Mouse (Mus musculus) heart, embryonic 10.5 days (tissue): ENCODE results near the gene Cldn14. TPM values are rescaled to one million over a fixed set of nuclear protein-coding genes. Genes with fewer than 3 reads are reported as not detected.

Source experiments
- DNase-seq: peaks from one replicate; pipeline ENCODE4 v3.0.0-alpha.2; 2017; ENCODE audit warnings: low spot score
- H3K27ac ChIP-seq: fragments of 300-500 bp; sonication (generic); 2 replicates; pipeline ENCODE4 v1.5.1; 2016; ENCODE audit warnings: mild to moderate bottlenecking
- H3K27me3 ChIP-seq: fragments of 300-500 bp; sonication (generic); 2 replicates; pipeline ENCODE4 v1.6.1; 2016; ENCODE audit warnings: mild to moderate bottlenecking; ENCODE audit not compliant: poor library complexity, insufficient read depth, severe bottlenecking
- H3K36me3 ChIP-seq: fragments of 300-500 bp; sonication (generic); 2 replicates; pipeline ENCODE4 v1.6.1; 2016; ENCODE audit warnings: mild to moderate bottlenecking, moderate library complexity
- H3K4me1 ChIP-seq: fragments of 300-500 bp; sonication (generic); 2 replicates; pipeline ENCODE4 v1.6.1; 2016; ENCODE audit warnings: mild to moderate bottlenecking
- H3K4me3 ChIP-seq: fragments of 300-500 bp; sonication (generic); 2 replicates; pipeline ENCODE4 v1.5.1; 2016; ENCODE audit warnings: mild to moderate bottlenecking, moderate library complexity
- H3K9me3 ChIP-seq: fragments of 300-500 bp; sonication (generic); 2 replicates; pipeline ENCODE4 v1.6.1; 2016; ENCODE audit warnings: mild to moderate bottlenecking, moderate library complexity
- WGBS: fragments of 180-500 bp; shearing (Covaris S2); methylation state at CpG from one replicate; pipeline ENCODE4 v1.1.7; 2016; 5-methylcytosine and 5-hydroxymethylcytosine counted together
- polyA plus RNA-seq: library from polyadenylated mRNA; unstranded; fragments of >200 nt; fragmentation: Nextera tagmentation; extraction: Ambion mirVana; gene quantifications from 2 replicates; pipeline ENCODE4 v1.2.1, GENCODE M21; 2016

Gene Cldn14
- not detected in 2 replicates for polyA plus RNA-seq

DNA sequence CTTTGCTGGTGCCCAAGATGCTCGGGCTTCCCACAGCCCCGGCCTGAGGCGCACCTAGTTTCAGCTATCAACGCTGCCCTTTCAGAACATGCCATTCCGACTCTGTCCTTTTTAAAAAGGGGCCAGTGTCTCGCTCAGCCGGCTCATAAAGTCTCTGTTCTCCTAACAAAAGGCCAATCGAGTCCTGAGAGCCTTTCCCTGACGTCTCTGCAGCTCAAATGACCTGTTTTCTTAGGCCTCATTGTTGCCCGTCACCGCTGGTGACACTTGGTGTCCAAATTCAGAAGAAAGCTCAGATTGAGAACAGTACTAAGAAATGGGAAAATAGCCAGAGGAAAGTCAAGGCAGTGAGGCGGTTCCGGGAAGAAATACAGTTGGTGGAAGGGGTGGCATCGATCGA, at the start of gene Cldn14:
Gene Cldn14 (minus strand): TSS at position 101 of the 400 bp plus-strand sequence.
- Histone ChIP-seq H3K9me3 (no peaks in the 10 kb centered on the region), H3K4me1 (peaks cover 4% of the 10 kb centered on the region; the same call in 1 of the 2 replicates), H3K36me3 (no peaks in the 10 kb centered on the region), H3K27me3 (0 out of 2 replicates have a peak, but pooled peaks cover 9% of the 10 kb centered on the region), H3K27ac (no peak within 1 kb of the TSS), H3K4me3 (no peak within 1 kb of the TSS)
- DNase-seq = no peak
- WGBS = 75% methylated on average over 15 of the region's 15 CpGs

DNA sequence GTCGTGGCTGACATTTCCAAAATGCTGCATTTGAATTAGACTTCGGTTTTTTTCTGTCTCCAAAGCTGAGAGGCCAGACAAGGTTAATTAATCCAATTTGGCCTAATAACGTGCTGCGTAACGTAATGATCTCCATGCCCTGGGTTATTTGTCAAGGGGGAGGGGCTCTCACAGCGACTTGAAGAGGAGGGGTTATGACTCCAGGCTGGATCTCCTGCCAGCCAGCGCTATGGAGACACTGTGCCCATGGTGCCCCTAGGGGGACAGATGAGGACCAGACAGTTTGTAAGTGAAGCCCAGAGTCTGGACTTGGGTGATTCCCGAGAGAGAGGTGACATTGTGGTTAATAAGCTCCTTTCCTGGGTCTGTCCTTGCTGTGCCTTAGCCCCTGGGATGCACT, 46.9 kb upstream of the Cldn14 start:
- no peaks in the 10 kb centered on the region; the same call in 1 of the 2 replicates for H3K27me3 ChIP-seq
- 66% methylated on average over 8 of the region's 8 CpGs for WGBS
- H3K27ac ChIP-seq = no peak overlapping the region
- no peaks in the 10 kb centered on the region for H3K36me3 ChIP-seq
- no peaks in the 10 kb centered on the region for H3K4me1 ChIP-seq
- no peak for DNase-seq
- no peak overlapping the region for H3K4me3 ChIP-seq
- H3K9me3 ChIP-seq = no peaks in the 10 kb centered on the region

GRCm38 (mm10) chr16:94055176-94055575, 46.5 kb upstream of the Cldn14 start:
- Histone ChIP-seq H3K4me1 (no peaks in the 10 kb centered on the region), H3K27ac (no peak overlapping the region)

DNA sequence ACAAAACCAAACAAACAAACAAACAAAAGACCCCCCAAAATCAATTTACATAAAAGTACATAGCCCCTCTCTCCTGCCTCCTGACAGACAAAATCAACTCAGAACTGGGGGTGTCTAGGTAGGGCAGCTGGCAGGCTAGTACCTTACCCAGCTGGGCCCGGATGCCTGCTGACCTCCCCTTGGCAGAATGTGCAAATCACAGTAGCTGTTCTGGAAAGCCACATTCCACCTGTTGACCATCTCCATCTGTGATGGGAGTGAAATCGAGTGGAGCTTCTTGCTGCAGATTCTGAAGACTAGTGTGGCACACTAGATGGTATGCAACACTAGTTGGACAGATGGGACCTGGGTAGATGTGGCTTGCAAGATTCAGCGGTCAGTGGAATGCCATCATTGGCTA, 41.7 kb upstream of the Cldn14 start:
- no peak overlapping the region for H3K27ac ChIP-seq
- no peak for DNase-seq
- no peaks in the 10 kb centered on the region; the same call in 1 of the 2 replicates for H3K27me3 ChIP-seq
- H3K4me3 ChIP-seq = no peak overlapping the region
- H3K9me3 ChIP-seq = no peaks in the 10 kb centered on the region
- H3K36me3 ChIP-seq = no peaks in the 10 kb centered on the region
- 95% methylated on average over 3 of the region's 3 CpGs for WGBS
- H3K4me1 ChIP-seq = no peaks in the 10 kb centered on the region; the same call in 1 of the 2 replicates

More at GRCm38 (mm10) chr16:94055176-94055575, 46.5 kb upstream of the Cldn14 start:
- H3K27me3 ChIP-seq = no peaks in the 10 kb centered on the region; the same call in 1 of the 2 replicates
- 87% methylated on average over 12 of the region's 12 CpGs for WGBS
- no peak overlapping the region for H3K4me3 ChIP-seq
- DNase-seq = no peak
- H3K9me3 ChIP-seq = no peaks in the 10 kb centered on the region
- no peaks in the 10 kb centered on the region for H3K36me3 ChIP-seq

- no peak overlapping the region for H3K27ac ChIP-seq
- no peak overlapping the region for H3K4me3 ChIP-seq
- peaks cover 15% of the 10 kb centered on the region for H3K4me1 ChIP-seq
- WGBS = 54% methylated on average over 7 of the region's 7 CpGs
- H3K9me3 ChIP-seq = no peaks in the 10 kb centered on the region
- DNase-seq = no peak
- peaks cover 12% of the 10 kb centered on the region for H3K27me3 ChIP-seq
- no peaks in the 10 kb centered on the region for H3K36me3 ChIP-seq
Observed at GRCm38 (mm10) chr16:94044996-94045395, 36.4 kb upstream of the Cldn14 start.

DNA sequence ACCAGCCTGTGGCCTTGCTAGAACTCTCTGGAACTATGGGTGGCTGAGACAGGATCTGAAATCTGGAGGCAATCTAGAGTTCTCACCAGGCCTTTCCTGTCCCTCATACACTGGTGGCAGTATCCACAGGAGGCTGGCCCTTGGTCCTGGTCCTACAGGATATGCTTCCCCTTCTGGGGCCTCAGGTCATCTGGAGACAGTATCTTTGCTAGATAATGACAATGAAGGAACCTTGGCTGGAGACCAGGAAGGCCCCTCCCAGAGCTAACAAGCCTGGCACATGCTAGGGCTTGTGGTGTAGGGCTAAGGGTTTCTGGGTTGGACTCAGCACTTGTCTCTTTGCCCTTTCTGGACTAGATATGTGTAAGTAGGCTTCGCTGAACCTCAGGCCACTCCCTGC, 35.2 kb upstream of the Cldn14 start:
- H3K27me3 ChIP-seq = peaks cover 22% of the 10 kb centered on the region
- H3K4me3 ChIP-seq = no peak overlapping the region
- 80% methylated on average over 1 of the region's 1 CpGs for WGBS
- DNase-seq = no peak
- H3K36me3 ChIP-seq = no peaks in the 10 kb centered on the region
- H3K27ac ChIP-seq = no peak overlapping the region
- H3K4me1 ChIP-seq = peaks cover 15% of the 10 kb centered on the region
- H3K9me3 ChIP-seq = no peaks in the 10 kb centered on the region

GRCm38 (mm10) chr16:94041065-94041712, 32.6 kb upstream of the Cldn14 start:
- 0 out of 2 replicates have a peak overlapping the region, but pooled peaks have one; percentile 8 for H3K4me3 ChIP-seq
- H3K9me3 ChIP-seq = no peaks in the 10 kb centered on the region
- peaks cover 15% of the 10 kb centered on the region for H3K4me1 ChIP-seq
- H3K27ac ChIP-seq = no peak overlapping the region
- H3K36me3 ChIP-seq = no peaks in the 10 kb centered on the region
- WGBS = 45% methylated on average over 18 of the region's 18 CpGs
- no peak for DNase-seq
- H3K27me3 ChIP-seq = peaks cover 30% of the 10 kb centered on the region

DNA sequence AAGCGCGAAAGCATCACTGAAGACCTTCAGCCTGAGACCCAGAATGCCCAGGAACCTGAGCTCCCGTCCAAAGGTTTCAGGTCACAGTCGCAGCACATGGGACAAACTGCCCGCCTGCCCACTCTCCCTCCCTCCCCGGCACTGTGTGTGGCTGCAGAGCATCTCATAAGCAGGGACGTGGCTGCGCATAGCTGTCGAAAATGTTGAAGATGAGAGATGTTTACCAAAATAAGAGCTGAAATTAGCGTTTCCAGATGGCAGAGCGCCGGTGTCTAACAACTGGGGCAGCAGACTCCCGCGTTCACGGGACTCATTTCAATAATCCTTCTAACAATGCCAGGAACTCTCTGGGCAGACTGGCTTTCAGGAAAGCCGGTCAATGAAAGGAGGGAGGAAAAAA, 31.8 kb upstream of the Cldn14 start:
- peaks cover 15% of the 10 kb centered on the region for H3K4me1 ChIP-seq
- H3K36me3 ChIP-seq = no peaks in the 10 kb centered on the region
- WGBS = 33% methylated on average over 16 of the region's 16 CpGs
- H3K27me3 ChIP-seq = peaks cover 31% of the 10 kb centered on the region
- no peak for DNase-seq
- no peaks in the 10 kb centered on the region for H3K9me3 ChIP-seq
- H3K4me3 ChIP-seq = 0 out of 2 replicates have a peak overlapping the region, but pooled peaks have one; percentile 8
- no peak overlapping the region for H3K27ac ChIP-seq

- Histone ChIP-seq H3K36me3 (no peaks in the 10 kb centered on the region), H3K27ac (no peak overlapping the region), H3K9me3 (no peaks in the 10 kb centered on the region), H3K27me3 (peaks cover 37% of the 10 kb centered on the region), H3K4me1 (peaks cover 9% of the 10 kb centered on the region), H3K4me3 (no peak overlapping the region)
- WGBS = 84% methylated on average over 9 of the region's 9 CpGs
- DNase-seq = no peak
Observed at GRCm38 (mm10) chr16:94038986-94039341, 30.3 kb upstream of the Cldn14 start.

GRCm38 (mm10) chr16:94038272-94038985, 29.8 kb upstream of the Cldn14 start:
- Histone ChIP-seq H3K27ac (no peak overlapping the region), H3K4me1 (peaks cover 7% of the 10 kb centered on the region; the same call in 1 of the 2 replicates), H3K9me3 (no peaks in the 10 kb centered on the region), H3K27me3 (peaks cover 37% of the 10 kb centered on the region), H3K4me3 (no peak overlapping the region), H3K36me3 (no peaks in the 10 kb centered on the region)
- 64% methylated on average over 12 of the region's 12 CpGs for WGBS
- DNase-seq = no peak

DNA sequence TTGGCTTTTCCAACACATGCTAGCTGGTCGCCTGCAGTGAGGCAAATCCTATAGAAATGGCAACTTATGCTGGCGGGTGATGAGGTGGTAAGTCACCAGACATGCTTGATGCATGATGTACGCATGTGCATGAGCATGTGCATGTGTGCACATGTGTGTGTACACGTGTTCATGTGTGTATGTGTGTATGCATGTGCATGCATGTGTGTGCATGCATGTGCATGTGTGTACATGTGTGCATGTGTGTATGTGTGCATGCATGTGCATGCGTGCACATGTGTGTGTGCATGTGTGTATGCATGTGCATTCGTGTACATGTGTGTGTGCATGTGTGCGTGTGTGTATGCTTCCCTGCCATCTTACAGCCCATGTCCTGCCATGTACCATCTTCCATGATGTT, 28.6 kb upstream of the Cldn14 start:
- H3K27me3 ChIP-seq = peaks cover 36% of the 10 kb centered on the region

GRCm38 (mm10) chr16:94034152-94034551, 25.5 kb upstream of the Cldn14 start:
- Histone ChIP-seq H3K4me1 (no peaks in the 10 kb centered on the region), H3K27ac (no peak overlapping the region), H3K36me3 (no peaks in the 10 kb centered on the region), H3K4me3 (no peak overlapping the region), H3K27me3 (peaks cover 24% of the 10 kb centered on the region), H3K9me3 (no peaks in the 10 kb centered on the region)
- no peak for DNase-seq
- WGBS = 78% methylated on average over 9 of the region's 9 CpGs

More for the DNA sequence above, 28.6 kb upstream of the Cldn14 start:
- DNase-seq = no peak
- no peaks in the 10 kb centered on the region for H3K36me3 ChIP-seq
- peaks cover 7% of the 10 kb centered on the region; the same call in 1 of the 2 replicates for H3K4me1 ChIP-seq
- no peak overlapping the region for H3K27ac ChIP-seq
- WGBS = 76% methylated on average over 7 of the region's 7 CpGs
- H3K9me3 ChIP-seq = no peaks in the 10 kb centered on the region
- no peak overlapping the region for H3K4me3 ChIP-seq

DNA sequence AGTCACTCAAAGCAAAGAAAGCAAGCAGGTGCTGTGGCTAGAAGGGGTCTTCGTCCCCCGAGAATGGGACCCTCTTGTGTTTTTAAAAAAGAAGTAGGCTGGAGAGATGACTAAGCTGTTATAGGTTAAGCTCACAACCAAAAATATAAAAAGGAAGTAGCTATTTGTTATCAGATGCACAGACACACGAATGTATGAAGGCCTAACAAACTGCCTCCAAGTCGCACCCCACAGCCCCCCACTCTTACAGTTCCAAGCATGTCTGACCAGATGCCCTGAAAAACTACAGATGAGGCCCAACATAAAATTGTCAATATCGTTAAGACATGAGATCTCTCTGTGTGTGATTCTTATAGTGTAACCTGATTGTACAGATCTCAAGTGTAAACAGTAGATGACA, 23.6 kb upstream of the Cldn14 start:
- Histone ChIP-seq H3K4me1 (no peaks in the 10 kb centered on the region), H3K27ac (no peak overlapping the region), H3K9me3 (no peaks in the 10 kb centered on the region), H3K27me3 (peaks cover 19% of the 10 kb centered on the region; the same call in 1 of the 2 replicates), H3K4me3 (no peak overlapping the region), H3K36me3 (no peaks in the 10 kb centered on the region)
- DNase-seq = no peak
- 81% methylated on average over 5 of the region's 5 CpGs for WGBS
